Mouse (Mus musculus): ENCODE measurements around the gene Slc25a14. TPM values are rescaled to one million over a fixed set of nuclear protein-coding genes. Genes with fewer than 3 reads are reported as not detected.

Gene Slc25a14
- total RNA-seq, 2 experiments from 2014 or later = 2.4 to 3.5 TPM

Small RNA genes lying within 50 kb of the gene (microRNA-seq; reads per million reads assigned to microRNA genes)
- 0 reads per million in 2 experiments for gene Gm27828

Other genes with a start within 250 kb of the Slc25a14 start
- gene Elf4, start 160.3 kb upstream of the Slc25a14 start, total RNA-seq (2021) = 1 to 10 TPM; 5.8 to 6.5 TPM
- 100 to 1,000 TPM; 105 to 111 TPM for gene Aifm1, start 109.8 kb upstream of the Slc25a14 start, total RNA-seq (2021)
- under 1 TPM in 1 of 2 experiments, not detected in 1; 0.33 TPM for gene Rab33a, start 104.1 kb upstream of the Slc25a14 start, total RNA-seq (2021)
- gene Zfp280c, start 28.9 kb upstream of the Slc25a14 start, total RNA-seq (2021) = 1 to 10 TPM; 3.3 to 4.8 TPM
- not detected for gene Gpr119, start 51.1 kb downstream of the Slc25a14 start, total RNA-seq (2021)
- 1 to 10 TPM; 1.6 to 2.2 TPM for gene Rbmx2, start 71.6 kb downstream of the Slc25a14 start, total RNA-seq (2021)